Mouse (Mus musculus) lung, adult 2 months (tissue): ENCODE data around the gene Flot1. TPM values are rescaled to one million over a fixed set of nuclear protein-coding genes. Genes with fewer than 3 reads are reported as not detected.

Source experiments
- DNase-seq: peaks from one replicate; pipeline ENCODE4 v3.0.0; 2022
- H3K4me1 ChIP-seq: fragments of 200-500 bp; 2 replicates; pipeline ENCODE4 v1.6.1; 2011; ENCODE audit warnings: low read length; ENCODE audit not compliant: control insufficient read depth, insufficient read depth
- H3K4me3 ChIP-seq: fragments of 200-500 bp; replicated peaks from 2 replicates; pipeline ENCODE3; 2011; ENCODE audit warnings: low read depth, mild to moderate bottlenecking, control low read depth, low read length; ENCODE audit errors: extremely low read depth
- CTCF ChIP-seq: fragments of 200-500 bp; IDR thresholded peaks from 2 replicates; pipeline ENCODE4 v1.5.1; 2011; ENCODE audit warnings: mild to moderate bottlenecking, low read length, control low read depth; ENCODE audit not compliant: insufficient read depth
- POLR2A ChIP-seq: fragments of 200-500 bp; IDR thresholded peaks from 2 replicates; pipeline ENCODE4 v1.6.1; 2011; ENCODE audit warnings: low read depth, mild to moderate bottlenecking, control low read depth, low read length, borderline replicate concordance; ENCODE audit errors: extremely low read depth
- whole genome bisulfite sequencing: fragments of 180-500 bp; shearing (Covaris S2); methylation state at CpG from one replicate; pipeline ENCODE4 v1.1.7; 2018; 5-methylcytosine and 5-hydroxymethylcytosine counted together
- polyA plus RNA-seq: library from polyadenylated mRNA; depleted of rRNA; stranded (reverse); fragments of >200 nt; gene quantifications from 2 replicates; pipeline ENCODE4 v1.2.3, GENCODE M21; 2012; rRNA removed

Flot1 gene
- polyA plus RNA-seq = 81.9 and 89.7 TPM in 2 replicates

DNA sequence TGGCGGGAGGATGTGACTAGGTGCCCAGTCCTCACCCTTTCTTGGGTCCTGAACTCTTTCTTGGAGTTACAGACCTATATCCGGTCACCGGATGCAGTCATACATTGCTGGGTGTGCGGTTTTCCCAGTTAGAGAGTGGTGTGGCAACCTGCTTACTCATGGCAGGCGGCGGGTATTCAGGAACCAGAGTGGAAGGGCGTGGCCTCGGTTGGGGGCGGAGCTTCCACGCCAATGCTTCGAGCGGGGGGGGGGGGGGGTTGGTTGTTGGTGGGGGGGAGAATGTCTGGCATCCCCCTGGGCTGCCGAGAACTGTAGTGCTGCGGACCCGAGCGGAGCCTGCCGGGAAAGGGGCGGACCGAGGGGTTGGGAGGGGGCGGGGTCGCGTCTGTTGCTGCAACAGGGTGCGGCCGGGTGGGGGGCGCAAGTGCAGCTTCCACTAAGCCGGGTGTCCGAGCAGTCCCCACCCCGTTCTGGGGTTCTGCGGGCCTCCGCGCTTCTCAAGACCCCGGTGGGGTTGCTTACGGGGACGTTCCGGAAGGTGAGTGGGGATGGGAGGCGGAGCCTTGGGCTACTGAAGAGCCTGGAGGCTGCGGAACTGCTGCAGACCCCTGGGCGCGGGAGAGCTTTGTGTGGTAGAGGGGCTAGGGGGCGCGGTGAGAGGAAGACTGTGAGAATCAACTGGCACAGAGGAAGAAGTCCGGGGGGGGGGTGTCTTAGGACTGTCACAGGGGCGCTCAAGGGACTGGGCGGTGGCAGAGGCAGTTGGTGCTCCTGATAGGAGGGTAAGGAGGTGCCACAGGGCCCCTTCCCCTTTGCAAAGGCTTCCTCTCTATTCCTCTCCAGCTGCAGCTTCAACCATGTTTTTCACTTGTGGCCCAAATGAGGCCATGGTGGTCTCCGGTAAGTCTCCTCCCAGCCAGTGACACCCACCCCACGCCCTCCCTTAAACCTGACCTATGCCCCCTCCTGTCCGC, at the start of gene Flot1:
Gene Flot1, plus strand, starts transcription at position 267 of the 974 bp plus-strand sequence.
- WGBS = 2% methylated on average over 47 of the region's 47 CpGs

GRCm38 (mm10) chr17:35776811-35777609, 46.0 kb upstream of the Flot1 start:
- TF ChIP-seq CTCF = no peak
- TF ChIP-seq POLR2A = no peak
- DNase-seq = peak; percentile 78
- peaks cover 19% of the 10 kb centered on the region for H3K4me1 ChIP-seq
- H3K4me3 ChIP-seq = no peak overlapping the region
- WGBS = 5% methylated on average over 13 of the region's 13 CpGs

More for the DNA sequence above, at the start of gene Flot1:
- peak within 1 kb of the TSS; percentile 91 for H3K4me3 ChIP-seq
- H3K4me1 ChIP-seq = 0 out of 2 replicates have a peak, but pooled peaks cover 2% of the 10 kb centered on the region
- TF ChIP-seq CTCF (no peak), POLR2A (peak; percentile 72)
- DNase-seq = peak; percentile 87

DNA sequence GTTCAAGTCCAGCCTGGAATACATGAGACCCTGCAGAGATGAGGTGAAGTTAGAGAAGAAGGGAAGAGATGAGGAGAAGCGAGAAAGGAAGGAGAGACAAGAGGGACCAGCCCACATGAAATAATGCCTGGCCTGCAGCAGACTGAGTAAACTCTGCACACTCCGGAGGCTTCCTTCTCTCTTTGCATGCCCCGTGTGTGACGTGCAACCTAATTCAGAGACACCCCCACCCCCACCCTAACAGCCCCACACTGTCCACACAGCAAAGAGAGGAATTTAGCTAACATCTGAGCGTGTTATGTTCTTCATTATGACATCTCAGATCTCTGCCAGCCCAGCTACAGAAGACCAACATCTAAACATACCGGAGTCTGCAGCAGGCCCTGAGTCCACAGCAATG, 44.1 kb upstream of the Flot1 start:
- Histone ChIP-seq H3K4me3 (no peak overlapping the region), H3K4me1 (peaks cover 19% of the 10 kb centered on the region)
- no peak for TF ChIP-seq CTCF
- TF ChIP-seq POLR2A = no peak
- no peak for DNase-seq
- WGBS = 37% methylated on average over 6 of the region's 6 CpGs

DNA sequence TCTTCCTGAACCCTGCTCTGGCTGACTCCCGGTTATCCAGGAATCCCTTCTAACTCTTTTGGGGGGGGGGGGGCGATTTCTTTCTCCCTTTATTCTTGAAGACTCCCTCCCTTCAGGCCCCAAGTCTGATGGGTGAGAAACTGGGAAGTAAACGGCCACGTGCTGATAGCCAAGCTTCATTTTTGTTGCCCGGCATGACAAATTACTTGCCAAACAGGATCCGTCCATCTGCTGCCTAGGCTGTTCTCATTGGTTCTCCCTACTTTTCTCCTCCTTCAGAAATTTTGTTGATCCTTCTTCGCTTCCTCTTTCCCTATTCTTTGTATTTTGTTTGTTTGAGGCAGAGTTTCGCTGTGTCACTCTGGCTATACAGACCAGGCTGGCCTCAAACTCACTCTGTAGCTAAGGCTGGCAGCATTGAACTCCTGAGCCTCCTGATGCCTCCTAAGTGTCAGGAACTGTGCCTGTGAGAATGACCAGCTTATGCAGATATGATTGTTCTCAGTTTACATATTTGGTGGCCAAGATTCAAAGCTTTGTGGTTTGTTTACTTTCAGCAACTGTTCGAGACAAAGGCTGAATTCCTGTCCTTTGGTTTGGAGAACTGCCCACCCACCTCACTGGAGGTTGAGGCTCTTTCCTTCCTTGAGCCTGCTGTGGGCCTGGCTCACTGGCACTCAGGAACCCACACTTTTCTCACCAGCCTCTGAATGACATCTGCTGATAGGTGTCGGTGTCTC, 43.4 kb upstream of the Flot1 start:
- DNase-seq = peak; percentile 39

GRCm38 (mm10) chr17:35780362-35780761, 42.7 kb upstream of the Flot1 start:
- 79% methylated on average over 7 of the region's 7 CpGs for WGBS
- no peak overlapping the region for H3K4me3 ChIP-seq
- TF ChIP-seq CTCF (no peak), POLR2A (no peak)
- no peak for DNase-seq
- H3K4me1 ChIP-seq = peaks cover 19% of the 10 kb centered on the region

More for the DNA sequence above, 43.4 kb upstream of the Flot1 start:
- peaks cover 19% of the 10 kb centered on the region for H3K4me1 ChIP-seq
- TF ChIP-seq CTCF (no peak), POLR2A (no peak)
- no peak overlapping the region for H3K4me3 ChIP-seq
- WGBS = 31% methylated on average over 10 of the region's 10 CpGs

DNA sequence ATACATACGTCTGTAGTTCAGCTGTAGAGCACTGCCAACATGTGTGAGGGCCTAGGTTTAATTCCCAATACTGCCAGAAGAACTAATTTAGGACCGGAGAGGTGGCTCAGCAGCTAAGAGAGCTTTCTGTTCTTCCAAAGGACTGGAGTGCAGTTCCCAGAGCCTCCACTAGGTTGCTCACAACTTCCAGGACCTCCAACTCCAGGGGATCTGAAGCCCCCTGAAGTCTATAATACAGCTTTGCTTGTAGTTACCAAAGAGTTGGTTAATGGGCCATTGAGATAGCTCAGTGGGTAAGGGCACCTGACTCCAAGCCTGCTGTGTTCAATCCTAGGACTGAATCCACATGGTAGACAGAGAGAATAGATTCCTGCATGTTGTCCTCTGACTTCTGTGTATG, 40.6 kb upstream of the Flot1 start:
- DNase-seq = no peak
- H3K4me1 ChIP-seq = peaks cover 10% of the 10 kb centered on the region
- TF ChIP-seq POLR2A (no peak), CTCF (no peak)
- H3K4me3 ChIP-seq = no peak overlapping the region
- WGBS = 82% methylated on average over 2 of the region's 2 CpGs

DNA sequence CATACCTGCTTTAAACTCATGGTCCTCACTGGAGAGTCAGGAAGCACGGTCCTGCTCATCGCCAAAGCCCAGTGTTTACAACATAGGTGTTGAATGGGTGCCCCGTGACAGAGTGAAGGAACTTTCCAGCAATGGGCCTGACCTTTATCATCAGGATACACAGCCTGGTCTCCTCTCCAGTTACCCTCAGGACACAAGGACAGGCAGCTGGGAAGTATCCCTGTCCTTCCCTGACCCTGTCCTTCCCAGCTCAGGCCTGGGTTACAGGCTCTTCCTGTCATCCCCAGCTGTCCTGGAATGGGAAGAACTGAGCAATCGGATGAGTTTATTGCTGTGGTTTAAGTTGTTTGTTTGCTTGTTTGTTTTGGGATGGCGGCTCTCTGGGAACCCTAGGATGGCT, 40.1 kb upstream of the Flot1 start:
- TF ChIP-seq CTCF = no peak
- TF ChIP-seq POLR2A = no peak
- WGBS = 55% methylated on average over 5 of the region's 5 CpGs
- no peak overlapping the region for H3K4me3 ChIP-seq
- no peak for DNase-seq
- peaks cover 7% of the 10 kb centered on the region for H3K4me1 ChIP-seq

- DNase-seq = no peak
- H3K4me3 ChIP-seq = no peak overlapping the region
- H3K4me1 ChIP-seq = peaks cover 7% of the 10 kb centered on the region
- WGBS = 67% methylated on average over 6 of the region's 6 CpGs
- TF ChIP-seq POLR2A (no peak), CTCF (no peak)
These were observed 39.1 kb upstream of the Flot1 start for GRCm38 (mm10) chr17:35783944-35784343.

DNA sequence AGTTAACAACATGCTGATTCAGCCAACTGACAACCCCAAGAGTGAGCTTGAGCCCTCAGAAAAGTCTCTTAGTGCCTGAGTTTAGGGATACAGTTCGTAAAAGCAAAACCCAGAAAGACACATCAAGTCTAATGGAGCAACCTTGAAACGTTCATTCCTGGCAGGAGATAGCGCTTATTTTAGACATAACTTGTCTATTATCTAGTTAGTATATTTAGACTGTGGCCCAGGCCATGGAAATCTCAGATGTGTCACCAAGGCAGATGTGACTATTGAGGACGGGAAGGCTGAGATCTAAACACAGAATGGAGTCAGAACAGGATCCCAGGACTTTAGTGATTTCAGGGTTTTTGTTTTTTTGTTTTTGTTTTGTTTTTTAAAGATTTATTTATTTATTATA, 37.9 kb upstream of the Flot1 start:
- Histone ChIP-seq H3K4me3 (no peak overlapping the region), H3K4me1 (no peaks in the 10 kb centered on the region)
- no peak for DNase-seq

More for the DNA sequence above, 37.9 kb upstream of the Flot1 start:
- WGBS = 79% methylated on average over 4 of the region's 4 CpGs
- TF ChIP-seq CTCF (no peak), POLR2A (no peak)
